Mouse (Mus musculus): Measurements from ENCODE around the gene Ifi208. TPM values are rescaled to one million over a fixed set of nuclear protein-coding genes. Genes with fewer than 3 reads are reported as not detected.
"Not testable (repeated sequence)": the region's sequence is repeated elsewhere in the genome, so short reads cannot be mapped to it uniquely, and the experiment has no call there.

The Ifi208 gene
- under 1 TPM; 0.43 to 0.44 TPM for total RNA-seq (2021)

- DNase-seq; intact Hi-C loops (cut with DNase I): not testable (repeated sequence)
Observed at GRCm38 (mm10) chr1:173673458-173674097, at the start of gene Ifi208. TSS of gene Ifi208 (plus strand) at chr1:173673675.

- no peak for DNase-seq
- intact Hi-C loops (cut with DNase I) = no loop called here
Observed at GRCm38 (mm10) chr1:173624052-173624451, 49.4 kb upstream of the Ifi208 start.

GRCm38 (mm10) chr1:173626686-173627085 is 46.8 kb upstream of the Ifi208 start:
- DNase-seq = no peak
- intact Hi-C loops (cut with DNase I) = no loop called here

GRCm38 (mm10) chr1:173630622-173631021 is 42.9 kb upstream of the Ifi208 start, which contains the start of gene Ifi209:
TSS of gene Ifi209 (plus strand) at chr1:173630917.
- intact Hi-C loops (cut with DNase I); DNase-seq: not testable (repeated sequence)

GRCm38 (mm10) chr1:173633969-173634645 is 39.4 kb upstream of the Ifi208 start:
- DNase-seq = no peak
- intact Hi-C loops (cut with DNase I) = no loop called here

GRCm38 (mm10) chr1:173645393-173645792 is 28.1 kb upstream of the Ifi208 start:
- intact Hi-C loops (cut with DNase I) = no loop called here
- no peak for DNase-seq

GRCm38 (mm10) chr1:173657973-173658372 is 15.5 kb upstream of the Ifi208 start:
- no peak for DNase-seq
- intact Hi-C loops (cut with DNase I) = no loop called here

GRCm38 (mm10) chr1:173678605-173679004 is 5.1 kb downstream of the Ifi208 start:
- intact Hi-C loops (cut with DNase I); DNase-seq: not testable (repeated sequence)

GRCm38 (mm10) chr1:173694270-173694669 is 20.8 kb downstream of the Ifi208 start:
- no peak for DNase-seq

GRCm38 (mm10) chr1:173733219-173733618 is 59.7 kb downstream of the Ifi208 start:
- DNase-seq = no peak
- intact Hi-C loops (cut with DNase I) = no loop called here

More at GRCm38 (mm10) chr1:173694270-173694669, 20.8 kb downstream of the Ifi208 start:
- intact Hi-C loops (cut with DNase I) = no loop called here

GRCm38 (mm10) chr1:173735015-173735414 is 61.5 kb downstream of the Ifi208 start:
- DNase-seq; intact Hi-C loops (cut with DNase I): not testable (repeated sequence)

GRCm38 (mm10) chr1:173736986-173737385 is 63.5 kb downstream of the Ifi208 start:
- DNase-seq = no peak
- intact Hi-C loops (cut with DNase I) = no loop called here

GRCm38 (mm10) chr1:173740537-173740936 is 67.1 kb downstream of the Ifi208 start:
- no peak for DNase-seq
- intact Hi-C loops (cut with DNase I) = no loop called here

GRCm38 (mm10) chr1:173741656-173742055 is 68.2 kb downstream of the Ifi208 start, which contains the start of gene Ifi207:
TSS of gene Ifi207 (minus strand) at chr1:173741747.
- DNase-seq = peak; percentile 34 to 50

GRCm38 (mm10) chr1:173742262-173742661 is 68.8 kb downstream of the Ifi208 start:
- intact Hi-C loops (cut with DNase I) = no loop called here
- DNase-seq = peak in 1 of 2 experiments; percentile 24

More at GRCm38 (mm10) chr1:173741656-173742055, 68.2 kb downstream of the Ifi208 start, which contains the start of gene Ifi207:
- intact Hi-C loops (cut with DNase I) = no loop called here

Small RNA genes within 50 kb of the gene (microRNA-seq; reads per million reads assigned to microRNA genes)
- 0 reads per million in 2 experiments for gene Gm44339 (ENCODE audit: borderline number of aligned reads in 2 of 2)

Other genes starting within 250 kb of the Ifi208 start
- under 1 TPM; 0.11 to 0.51 TPM for gene Ifi206, start 182.6 kb upstream of the Ifi208 start, total RNA-seq (2021)
- gene Ifi214, start 137.7 kb upstream of the Ifi208 start, total RNA-seq (2021) = not detected
- gene Ifi213, start 74.4 kb upstream of the Ifi208 start, total RNA-seq (2021) = 1 to 10 TPM in 1 of 2 experiments, under 1 TPM in 1; 0.28 to 1.1 TPM
- gene Ifi209, start 42.8 kb upstream of the Ifi208 start, total RNA-seq (2021) = 1 to 10 TPM in 1 of 2 experiments, under 1 TPM in 1; 0.42 to 1.1 TPM
- gene Ifi207, start 68.1 kb downstream of the Ifi208 start, total RNA-seq (2021) = 1 to 10 TPM; 4.0 to 5.1 TPM
- gene Ifi204, start 93.3 kb downstream of the Ifi208 start, total RNA-seq (2021) = 1 to 10 TPM; 2.1 to 4.4 TPM
- 1 to 10 TPM; 1.1 to 4.1 TPM for gene Ifi211, start 239.4 kb downstream of the Ifi208 start, total RNA-seq (2021)